Mouse (Mus musculus) heart, embryonic 16.5 days (tissue): ENCODE measurements around the gene Myct1. TPM values are rescaled to one million over a fixed set of nuclear protein-coding genes. Genes with fewer than 3 reads are reported as not detected.

Experiments used
- ATAC-seq: fragments of 200-750 bp; cut with Nextera tagmentation; replicated peaks from 2 replicates; pipeline ENCODE4 v1.8.0; 2017; ENCODE audit warnings: moderate number of reproducible peaks; ENCODE audit not compliant: insufficient read depth, low FRiP score; ENCODE audit errors: extremely low read depth
- H3K27ac ChIP-seq: fragments of 300-500 bp; sonication (generic); 2 replicates; pipeline ENCODE4 v1.5.1; 2014; ENCODE audit warnings: mild to moderate bottlenecking, low read length, control low read depth, moderate library complexity
- H3K27me3 ChIP-seq: fragments of 300-500 bp; sonication (generic); 2 replicates; pipeline ENCODE4 v1.6.1; 2014; ENCODE audit warnings: low read length, mixed read lengths; ENCODE audit not compliant: control insufficient read depth, insufficient read depth
- H3K36me3 ChIP-seq: fragments of 300-500 bp; sonication (generic); 2 replicates; pipeline ENCODE4 v1.6.1; 2014; ENCODE audit not compliant: control insufficient read depth, insufficient read depth
- H3K4me1 ChIP-seq: fragments of 300-500 bp; sonication (generic); 2 replicates; pipeline ENCODE4 v1.6.1; 2014; ENCODE audit warnings: low read length, mixed read lengths; ENCODE audit not compliant: control insufficient read depth, insufficient read depth
- H3K4me2 ChIP-seq: fragments of 300-500 bp; sonication (generic); 2 replicates; pipeline ENCODE4 v1.6.1; 2014; ENCODE audit warnings: low read depth, mild to moderate bottlenecking, control low read depth, low read length
- H3K4me3 ChIP-seq: fragments of 300-500 bp; sonication (generic); 2 replicates; pipeline ENCODE4 v1.5.1; 2014; ENCODE audit warnings: mild to moderate bottlenecking, control low read depth, low read length
- H3K9ac ChIP-seq: fragments of 300-500 bp; sonication (generic); 2 replicates; pipeline ENCODE4 v1.6.1; 2014; ENCODE audit warnings: low read length, control low read depth
- H3K9me3 ChIP-seq: fragments of 300-500 bp; sonication (generic); replicated peaks from 2 replicates; pipeline ENCODE4 v1.6.1; 2016; ENCODE audit warnings: low read length; ENCODE audit not compliant: control insufficient read depth
- WGBS: fragments of 180-500 bp; shearing (Covaris S2); extraction: QIAGEN DNeasy Blood & Tissue Kit; methylation state at CpG from one replicate; pipeline ENCODE4 v1.1.7; 2014; 5-methylcytosine and 5-hydroxymethylcytosine counted together
- polyA plus RNA-seq: library from polyadenylated mRNA; unstranded; fragments of >200 nt; fragmentation: Nextera tagmentation; extraction: Ambion mirVana; gene quantifications from 2 replicates; pipeline ENCODE4 v1.2.1, GENCODE M21; 2015

Gene Myct1
- polyA plus RNA-seq, 1 experiment from 2014 or later, result 6.7 TPM

- Histone ChIP-seq H3K36me3 (no peaks in the 10 kb centered on the region), H3K4me1 (no peaks in the 10 kb centered on the region), H3K27me3 (no peaks in the 10 kb centered on the region), H3K27ac (no peak overlapping the region), H3K9ac (no peak overlapping the region), H3K9me3 (no peaks in the 10 kb centered on the region), H3K4me2 (no peak overlapping the region), H3K4me3 (no peak overlapping the region)
- 69% methylated on average over 4 of the region's 4 CpGs for WGBS
- ATAC-seq, result no peak
Observed at GRCm38 (mm10) chr10:5560526-5560925, 33.0 kb upstream of the Myct1 start.

GRCm38 (mm10) chr10:5561706-5562105 lies 31.9 kb upstream of the Myct1 start:
- H3K9me3 ChIP-seq, result no peaks in the 10 kb centered on the region
- no peak overlapping the region for H3K4me3 ChIP-seq
- WGBS, result 74% methylated on average over 4 of the region's 4 CpGs
- H3K36me3 ChIP-seq, result no peaks in the 10 kb centered on the region
- no peak overlapping the region for H3K9ac ChIP-seq
- no peak overlapping the region for H3K27ac ChIP-seq
- H3K4me2 ChIP-seq, result no peak overlapping the region
- no peaks in the 10 kb centered on the region for H3K4me1 ChIP-seq
- no peak for ATAC-seq
- H3K27me3 ChIP-seq, result no peaks in the 10 kb centered on the region

GRCm38 (mm10) chr10:5568991-5569390 lies 24.6 kb upstream of the Myct1 start:
- Histone ChIP-seq H3K4me1 (no peaks in the 10 kb centered on the region), H3K27ac (no peak overlapping the region), H3K9me3 (no peaks in the 10 kb centered on the region; the same call in 1 of the 2 replicates), H3K27me3 (no peaks in the 10 kb centered on the region), H3K36me3 (no peaks in the 10 kb centered on the region), H3K4me3 (no peak overlapping the region), H3K9ac (no peak overlapping the region), H3K4me2 (no peak overlapping the region)
- no peak for ATAC-seq
- WGBS, result 78% methylated on average over 4 of the region's 4 CpGs

- Histone ChIP-seq H3K9ac (no peak overlapping the region), H3K27ac (no peak overlapping the region), H3K27me3 (no peaks in the 10 kb centered on the region), H3K36me3 (no peaks in the 10 kb centered on the region), H3K4me1 (no peaks in the 10 kb centered on the region), H3K4me3 (no peak overlapping the region), H3K4me2 (no peak overlapping the region), H3K9me3 (no peaks in the 10 kb centered on the region; the same call in 1 of the 2 replicates)
- WGBS, result 68% methylated on average over 8 of the region's 8 CpGs
- ATAC-seq, result no peak
Observed at GRCm38 (mm10) chr10:5570059-5570458, 23.5 kb upstream of the Myct1 start.

GRCm38 (mm10) chr10:5571332-5571731 lies 22.2 kb upstream of the Myct1 start:
- no peaks in the 10 kb centered on the region for H3K27me3 ChIP-seq
- H3K4me2 ChIP-seq, result no peak overlapping the region
- no peak for ATAC-seq
- no peak overlapping the region for H3K4me3 ChIP-seq
- no peaks in the 10 kb centered on the region for H3K4me1 ChIP-seq
- H3K27ac ChIP-seq, result no peak overlapping the region
- no peak overlapping the region for H3K9ac ChIP-seq
- no peaks in the 10 kb centered on the region for H3K36me3 ChIP-seq
- H3K9me3 ChIP-seq, result no peaks in the 10 kb centered on the region; the same call in 1 of the 2 replicates
- 63% methylated on average over 5 of the region's 5 CpGs for WGBS

- no peak overlapping the region for H3K4me3 ChIP-seq
- H3K9me3 ChIP-seq, result no peaks in the 10 kb centered on the region; the same call in 1 of the 2 replicates
- H3K27ac ChIP-seq, result no peak overlapping the region
- WGBS, result 59% methylated on average over 2 of the region's 2 CpGs
- H3K4me1 ChIP-seq, result no peaks in the 10 kb centered on the region
- H3K36me3 ChIP-seq, result no peaks in the 10 kb centered on the region
- no peak overlapping the region for H3K4me2 ChIP-seq
- no peak for ATAC-seq
- H3K9ac ChIP-seq, result no peak overlapping the region
- H3K27me3 ChIP-seq, result no peaks in the 10 kb centered on the region
Observed at GRCm38 (mm10) chr10:5573328-5573727, 20.2 kb upstream of the Myct1 start.

- Histone ChIP-seq H3K9me3 (no peaks in the 10 kb centered on the region), H3K27ac (peak overlapping the region; percentile 83), H3K4me3 (no peak overlapping the region), H3K4me1 (no peaks in the 10 kb centered on the region; the same call in 1 of the 2 replicates), H3K4me2 (no peak overlapping the region), H3K9ac (no peak overlapping the region), H3K27me3 (no peaks in the 10 kb centered on the region), H3K36me3 (no peaks in the 10 kb centered on the region)
- WGBS, result 82% methylated on average over 2 of the region's 2 CpGs
- no peak for ATAC-seq
Observed at GRCm38 (mm10) chr10:5591061-5591460, 2.5 kb upstream of the Myct1 start.

- Histone ChIP-seq H3K4me1 (no peaks in the 10 kb centered on the region; the same call in 1 of the 2 replicates), H3K9me3 (no peaks in the 10 kb centered on the region), H3K4me3 (no peak overlapping the region), H3K36me3 (no peaks in the 10 kb centered on the region), H3K9ac (no peak overlapping the region), H3K27ac (peak overlapping the region; percentile 83), H3K27me3 (no peaks in the 10 kb centered on the region), H3K4me2 (no peak overlapping the region)
- peak; percentile 28; the same call in 1 of the 2 replicates for ATAC-seq
- 67% methylated on average over 4 of the region's 4 CpGs for WGBS
Observed at GRCm38 (mm10) chr10:5591996-5592395, 1.6 kb upstream of the Myct1 start.

- 45% methylated on average over 5 of the region's 5 CpGs for WGBS
Observed at GRCm38 (mm10) chr10:5594457-5594856, 882 bp downstream of the Myct1 start.

More at GRCm38 (mm10) chr10:5594457-5594856, 882 bp downstream of the Myct1 start:
- peak overlapping the region; percentile 24 for H3K4me3 ChIP-seq
- H3K27me3 ChIP-seq, result no peaks in the 10 kb centered on the region
- H3K36me3 ChIP-seq, result no peaks in the 10 kb centered on the region
- H3K4me1 ChIP-seq, result no peaks in the 10 kb centered on the region; the same call in 1 of the 2 replicates
- ATAC-seq, result no peak
- H3K4me2 ChIP-seq, result peak overlapping the region; percentile 6; the same call in 1 of the 2 replicates
- H3K9ac ChIP-seq, result peak overlapping the region; percentile 59
- H3K27ac ChIP-seq, result no peak overlapping the region
- no peaks in the 10 kb centered on the region for H3K9me3 ChIP-seq
